Mouse (Mus musculus): ENCODE measurements around the gene Eps15l1. TPM values are rescaled to one million over a fixed set of nuclear protein-coding genes. Genes with fewer than 3 reads are reported as not detected.
A peak's percentile ranks its signal among the peaks of the same experiment; 100 is the strongest.

The Eps15l1 gene
- polyA plus RNA-seq, 1 experiment from 2014 or later = 42.5 TPM

DNA sequence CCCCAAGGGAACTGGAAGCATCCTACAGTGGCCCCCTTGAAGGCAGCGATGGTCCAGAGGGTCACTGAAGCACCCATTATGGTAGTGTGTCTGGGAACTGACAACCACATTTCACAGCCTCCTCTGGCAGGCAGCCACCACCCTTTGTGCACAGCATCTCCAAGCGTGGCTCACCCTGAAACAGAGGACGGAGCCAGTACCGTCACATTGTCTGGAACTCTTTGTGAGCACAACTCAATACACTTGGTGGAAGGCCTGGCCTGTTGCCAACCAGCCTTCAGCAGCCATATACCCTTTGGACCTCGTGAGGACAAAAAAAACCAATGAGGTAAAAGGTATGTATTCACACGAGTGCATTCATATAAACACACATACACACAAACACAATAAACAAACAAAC lies 113.0 kb downstream of the Eps15l1 start:
- peaks cover 3% of the 10 kb centered on the region; the same call in 1 of the 2 replicates for H3K4me1 ChIP-seq (ENCODE audit: control insufficient read depth, insufficient read depth, low read length)
- peak; percentile 27; the same call in 1 of the 2 replicates for ATAC-seq
- no peaks in the 10 kb centered on the region for H3K36me3 ChIP-seq (ENCODE audit: control insufficient read depth, insufficient read depth, low read length)
- H3K9ac ChIP-seq (ENCODE audit: low read depth, low read length) = no peak overlapping the region
- no peaks in the 10 kb centered on the region for H3K27me3 ChIP-seq (replicated peaks; ENCODE audit: control insufficient read depth, insufficient read depth, low read length)
- H3K4me3 ChIP-seq (ENCODE audit: low read length) = no peak overlapping the region
- 52% methylated on average over 6 of the region's 6 CpGs for whole genome bisulfite sequencing
- no peaks in the 10 kb centered on the region for H3K9me3 ChIP-seq (ENCODE audit: control insufficient read depth, low read length)
- no peak overlapping the region for H3K27ac ChIP-seq (ENCODE audit: low read length)
- no peak overlapping the region for H3K4me2 ChIP-seq (ENCODE audit: low read depth, low read length)

DNA sequence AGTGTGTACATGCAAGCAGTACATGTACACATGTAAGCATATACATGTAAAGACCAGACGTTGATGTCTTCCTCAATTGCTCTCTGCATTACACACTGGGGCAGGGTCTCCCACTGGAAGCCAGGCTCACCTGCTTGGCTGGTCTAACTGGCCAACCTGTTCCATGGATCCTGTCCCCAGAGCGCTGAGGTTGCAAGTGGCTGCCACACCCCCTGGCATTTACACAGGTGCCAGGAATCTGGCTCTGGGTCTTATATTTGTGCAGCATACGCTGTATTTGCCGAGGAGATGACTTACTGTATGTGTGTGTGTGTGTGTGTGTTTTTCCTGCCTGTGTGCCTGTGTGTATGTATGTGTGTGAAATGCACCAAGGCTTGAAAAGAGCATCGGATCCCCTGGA lies 114.3 kb downstream of the Eps15l1 start:
- H3K4me3 ChIP-seq (ENCODE audit: low read length) = no peak overlapping the region
- H3K9me3 ChIP-seq (ENCODE audit: control insufficient read depth, low read length) = no peaks in the 10 kb centered on the region
- no peak overlapping the region for H3K27ac ChIP-seq (ENCODE audit: low read length)
- 83% methylated on average over 5 of the region's 5 CpGs for WGBS
- no peaks in the 10 kb centered on the region for H3K27me3 ChIP-seq (replicated peaks; ENCODE audit: control insufficient read depth, insufficient read depth, low read length)
- no peaks in the 10 kb centered on the region for H3K36me3 ChIP-seq (ENCODE audit: control insufficient read depth, insufficient read depth, low read length)
- H3K9ac ChIP-seq (ENCODE audit: low read depth, low read length) = no peak overlapping the region
- H3K4me2 ChIP-seq (ENCODE audit: low read depth, low read length) = no peak overlapping the region
- H3K4me1 ChIP-seq (ENCODE audit: control insufficient read depth, insufficient read depth, low read length) = peaks cover 3% of the 10 kb centered on the region; the same call in 1 of the 2 replicates
- ATAC-seq = no peak

DNA sequence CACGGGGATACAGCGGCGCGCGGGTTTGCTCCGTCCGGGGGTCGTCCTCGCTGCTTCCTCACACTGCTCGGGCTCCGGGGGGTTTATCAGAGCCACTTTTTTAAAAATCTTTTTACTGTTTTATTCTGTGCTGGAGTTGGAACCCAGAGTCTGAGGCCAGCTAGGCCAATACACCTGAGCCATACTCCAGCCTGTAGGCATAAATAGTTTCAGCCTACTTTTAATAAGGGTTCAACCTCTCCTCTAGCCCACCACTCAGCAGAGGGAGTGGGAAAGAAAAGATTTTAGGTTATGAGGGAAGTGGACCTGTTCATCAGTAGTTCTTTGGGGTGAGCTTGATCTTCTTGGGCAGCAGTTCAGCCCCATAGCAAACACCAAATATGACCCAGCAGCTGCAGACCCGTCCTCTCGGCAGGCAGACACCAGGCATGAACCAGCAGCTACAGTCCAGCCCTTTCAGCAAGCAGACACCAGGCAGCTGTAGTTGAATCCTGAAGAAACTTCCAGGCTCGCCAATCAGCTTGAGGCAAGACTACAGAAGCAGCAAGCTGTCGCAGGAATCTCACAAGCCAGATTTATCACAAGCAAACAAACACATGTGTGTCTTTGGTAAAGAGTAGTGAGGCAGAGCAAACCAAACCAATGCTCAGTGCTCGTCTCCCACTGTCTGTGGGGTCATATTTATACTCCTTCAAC lies 115.9 kb downstream of the Eps15l1 start, which contains the start of gene Gm10282:
Gene Gm10282, minus strand, starts transcription at position 51 of the 696 bp plus-strand sequence.
- Histone ChIP-seq H3K9me3 (ENCODE audit: control insufficient read depth, low read length) (no peaks in the 10 kb centered on the region), H3K4me1 (ENCODE audit: control insufficient read depth, insufficient read depth, low read length) (peaks cover 3% of the 10 kb centered on the region; the same call in 1 of the 2 replicates), H3K9ac (ENCODE audit: low read depth, low read length) (no peak within 1 kb of the TSS), H3K4me2 (ENCODE audit: low read depth, low read length) (no peak within 1 kb of the TSS), H3K27ac (ENCODE audit: low read length) (no peak within 1 kb of the TSS), H3K36me3 (ENCODE audit: control insufficient read depth, insufficient read depth, low read length) (no peaks in the 10 kb centered on the region), H3K4me3 (ENCODE audit: low read length) (no peak within 1 kb of the TSS), H3K27me3 (replicated peaks; ENCODE audit: control insufficient read depth, insufficient read depth, low read length) (no peaks in the 10 kb centered on the region)
- ATAC-seq = no peak
- WGBS = 73% methylated on average over 14 of the region's 16 CpGs

DNA sequence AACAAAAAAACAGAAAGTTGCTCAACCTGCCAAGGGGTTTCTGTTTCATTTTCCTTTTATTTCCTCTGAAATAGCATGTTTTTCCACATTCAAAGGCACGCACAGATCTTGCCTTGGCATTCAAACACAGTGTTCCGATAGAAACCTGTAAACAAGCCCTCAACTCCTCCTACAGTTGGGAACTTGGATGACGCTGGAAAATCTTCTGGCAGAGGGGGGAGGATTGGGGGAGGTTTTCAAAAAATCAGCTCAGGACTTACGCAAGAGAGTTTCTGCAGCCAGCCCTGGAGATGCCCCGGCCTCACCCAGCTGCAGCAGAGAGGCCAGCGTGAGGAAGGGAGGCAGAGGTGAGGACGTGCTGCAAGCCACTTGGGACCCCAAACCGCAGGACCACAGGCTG lies 117.6 kb downstream of the Eps15l1 start:
- Histone ChIP-seq H3K36me3 (ENCODE audit: control insufficient read depth, insufficient read depth, low read length) (no peaks in the 10 kb centered on the region), H3K9me3 (ENCODE audit: control insufficient read depth, low read length) (no peaks in the 10 kb centered on the region), H3K4me2 (ENCODE audit: low read depth, low read length) (peak overlapping the region; percentile 16; the same call in 1 of the 2 replicates), H3K4me3 (ENCODE audit: low read length) (no peak overlapping the region), H3K4me1 (ENCODE audit: control insufficient read depth, insufficient read depth, low read length) (peaks cover 3% of the 10 kb centered on the region; the same call in 1 of the 2 replicates), H3K27ac (ENCODE audit: low read length) (no peak overlapping the region), H3K9ac (ENCODE audit: low read depth, low read length) (no peak overlapping the region), H3K27me3 (replicated peaks; ENCODE audit: control insufficient read depth, insufficient read depth, low read length) (no peaks in the 10 kb centered on the region)
- 53% methylated on average over 8 of the region's 8 CpGs for WGBS
- no peak for ATAC-seq

DNA sequence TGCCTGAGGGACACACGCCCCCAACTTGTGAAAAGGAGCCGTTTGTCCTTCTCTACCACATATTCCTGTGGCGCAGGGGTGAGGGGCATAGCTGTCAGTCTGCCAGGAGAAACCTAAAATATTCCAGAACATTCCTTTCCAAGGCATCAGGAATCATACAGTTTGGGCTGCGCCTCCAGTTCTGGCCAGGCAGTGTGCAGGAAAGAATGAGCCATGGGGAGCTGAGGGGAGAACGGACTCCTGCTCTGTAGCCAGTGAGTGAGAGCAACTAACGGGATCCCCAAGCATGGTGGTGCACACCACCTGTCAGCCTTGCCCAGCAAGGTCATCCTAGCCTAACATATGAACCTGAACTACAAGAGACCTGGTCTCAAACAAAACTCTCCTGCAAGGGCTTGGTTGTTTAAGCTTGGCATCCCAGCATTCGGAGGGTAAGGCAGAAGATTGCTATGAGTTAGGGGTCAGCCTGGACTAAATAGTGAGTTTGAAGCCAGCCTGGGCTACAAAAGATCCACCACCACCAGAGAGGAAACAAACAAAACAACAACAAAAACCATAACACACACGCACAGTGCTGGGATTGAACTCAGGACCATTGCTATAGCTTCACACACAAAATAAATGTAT lies 118.2 kb downstream of the Eps15l1 start:
- H3K4me2 ChIP-seq (ENCODE audit: low read depth, low read length) = no peak overlapping the region
- H3K9me3 ChIP-seq (ENCODE audit: control insufficient read depth, low read length) = no peaks in the 10 kb centered on the region
- 0 out of 2 replicates have a peak overlapping the region, but pooled peaks have one; percentile 28 for H3K27ac ChIP-seq (ENCODE audit: low read length)
- ATAC-seq = no peak
- peaks cover 1% of the 10 kb centered on the region; the same call in 1 of the 2 replicates for H3K4me1 ChIP-seq (ENCODE audit: control insufficient read depth, insufficient read depth, low read length)
- WGBS = 61% methylated on average over 8 of the region's 8 CpGs
- H3K9ac ChIP-seq (ENCODE audit: low read depth, low read length) = no peak overlapping the region
- no peaks in the 10 kb centered on the region for H3K27me3 ChIP-seq (replicated peaks; ENCODE audit: control insufficient read depth, insufficient read depth, low read length)
- no peak overlapping the region for H3K4me3 ChIP-seq (ENCODE audit: low read length)
- H3K36me3 ChIP-seq (ENCODE audit: control insufficient read depth, insufficient read depth, low read length) = no peaks in the 10 kb centered on the region

DNA sequence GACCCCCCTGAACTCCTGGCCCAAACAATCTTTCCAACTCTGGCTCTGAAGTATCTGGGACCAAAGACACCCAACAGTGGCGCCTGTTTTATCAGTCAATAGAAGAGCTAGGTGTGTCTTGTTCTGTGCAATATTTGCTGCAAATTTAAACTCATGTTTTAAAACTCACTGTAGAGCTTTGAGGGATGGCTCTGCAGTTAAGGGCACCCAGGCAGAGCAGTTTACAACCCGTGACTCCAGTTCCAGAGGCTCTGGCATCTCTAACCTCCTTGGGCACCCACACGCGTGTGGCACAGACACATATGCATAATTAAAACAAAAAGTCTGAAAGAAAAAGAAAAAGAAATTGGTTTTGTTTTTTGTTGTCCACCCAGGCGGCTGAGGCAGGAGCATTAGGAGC lies 119.8 kb downstream of the Eps15l1 start:
- ATAC-seq = no peak
- no peaks in the 10 kb centered on the region for H3K27me3 ChIP-seq (replicated peaks; ENCODE audit: control insufficient read depth, insufficient read depth, low read length)
- H3K4me3 ChIP-seq (ENCODE audit: low read length) = no peak overlapping the region
- H3K4me1 ChIP-seq (ENCODE audit: control insufficient read depth, insufficient read depth, low read length) = no peaks in the 10 kb centered on the region
- no peaks in the 10 kb centered on the region for H3K36me3 ChIP-seq (ENCODE audit: control insufficient read depth, insufficient read depth, low read length)
- no peaks in the 10 kb centered on the region for H3K9me3 ChIP-seq (ENCODE audit: control insufficient read depth, low read length)
- no peak overlapping the region for H3K9ac ChIP-seq (ENCODE audit: low read depth, low read length)
- WGBS = 79% methylated on average over 5 of the region's 5 CpGs
- H3K4me2 ChIP-seq (ENCODE audit: low read depth, low read length) = no peak overlapping the region
- no peak overlapping the region for H3K27ac ChIP-seq (ENCODE audit: low read length)

DNA sequence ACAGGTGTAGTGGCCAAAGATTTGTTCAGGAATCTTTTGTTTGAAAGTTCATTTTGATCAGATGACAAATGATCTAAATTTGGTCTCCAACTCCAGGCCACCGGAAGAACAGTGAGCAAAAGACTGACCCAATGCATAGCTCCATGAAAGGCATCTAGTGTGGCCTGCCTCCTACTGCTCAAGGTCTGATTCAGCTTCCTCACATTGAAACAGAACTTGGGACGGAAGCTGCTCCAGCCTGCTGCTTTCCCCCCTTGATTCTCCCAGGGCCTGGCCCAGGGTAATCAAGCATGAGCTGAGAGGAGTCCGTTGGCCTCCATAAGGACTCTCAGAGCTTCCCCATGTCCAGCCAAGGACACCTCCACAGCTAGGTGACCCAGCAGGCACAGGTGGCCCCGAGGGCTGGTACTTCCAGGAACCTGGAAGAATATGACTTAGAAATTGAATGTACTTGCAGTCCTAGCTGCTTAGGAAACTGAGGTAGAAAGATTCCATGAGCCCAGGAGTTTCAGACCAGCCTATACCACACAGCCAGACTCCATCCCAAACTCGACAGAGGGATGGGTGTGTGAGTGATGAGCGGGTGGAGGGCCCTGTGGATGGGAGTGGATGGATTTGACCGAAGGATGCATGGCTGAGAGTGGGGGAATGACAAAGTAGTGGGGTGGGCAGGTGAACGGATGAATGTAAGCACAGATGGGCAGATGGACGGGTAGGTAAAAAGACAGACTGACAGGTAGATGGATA lies 120.4 kb downstream of the Eps15l1 start:
- no peaks in the 10 kb centered on the region for H3K36me3 ChIP-seq (ENCODE audit: control insufficient read depth, insufficient read depth, low read length)
- H3K4me2 ChIP-seq (ENCODE audit: low read depth, low read length) = no peak overlapping the region
- no peak overlapping the region for H3K9ac ChIP-seq (ENCODE audit: low read depth, low read length)
- ATAC-seq = no peak
- H3K4me3 ChIP-seq (ENCODE audit: low read length) = no peak overlapping the region
- H3K4me1 ChIP-seq (ENCODE audit: control insufficient read depth, insufficient read depth, low read length) = no peaks in the 10 kb centered on the region
- no peaks in the 10 kb centered on the region for H3K9me3 ChIP-seq (ENCODE audit: control insufficient read depth, low read length)
- no peaks in the 10 kb centered on the region for H3K27me3 ChIP-seq (replicated peaks; ENCODE audit: control insufficient read depth, insufficient read depth, low read length)
- H3K27ac ChIP-seq (ENCODE audit: low read length) = no peak overlapping the region
- 77% methylated on average over 9 of the region's 9 CpGs for WGBS

DNA sequence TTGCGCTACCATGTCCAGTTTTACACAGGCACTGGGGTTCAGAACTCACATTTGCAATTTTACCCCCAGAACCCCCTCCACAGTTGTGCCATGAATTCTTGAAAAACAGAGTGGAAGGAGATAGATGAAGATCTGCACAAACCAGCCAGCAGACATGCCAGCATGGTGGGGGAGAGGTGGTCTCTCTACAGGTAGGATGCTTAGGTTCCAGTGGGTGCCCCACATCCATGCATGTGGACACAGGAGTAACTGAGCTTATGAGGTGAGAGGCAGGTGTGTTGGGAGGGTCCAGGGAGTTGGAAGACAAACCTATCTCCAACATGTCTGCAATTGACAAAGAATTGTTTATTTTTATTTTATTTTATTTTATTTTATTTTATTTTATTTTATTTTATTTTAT lies 122.3 kb downstream of the Eps15l1 start:
- Histone ChIP-seq H3K4me2 (ENCODE audit: low read depth, low read length) (no peak overlapping the region), H3K27me3 (replicated peaks; ENCODE audit: control insufficient read depth, insufficient read depth, low read length) (no peaks in the 10 kb centered on the region), H3K4me1 (ENCODE audit: control insufficient read depth, insufficient read depth, low read length) (0 out of 2 replicates have a peak, but pooled peaks cover 3% of the 10 kb centered on the region), H3K27ac (ENCODE audit: low read length) (no peak overlapping the region), H3K36me3 (ENCODE audit: control insufficient read depth, insufficient read depth, low read length) (no peaks in the 10 kb centered on the region), H3K9ac (ENCODE audit: low read depth, low read length) (no peak overlapping the region), H3K9me3 (ENCODE audit: control insufficient read depth, low read length) (no peaks in the 10 kb centered on the region), H3K4me3 (ENCODE audit: low read length) (no peak overlapping the region)
- 85% methylated on average over 1 of the region's 1 CpGs for WGBS
- no peak for ATAC-seq

DNA sequence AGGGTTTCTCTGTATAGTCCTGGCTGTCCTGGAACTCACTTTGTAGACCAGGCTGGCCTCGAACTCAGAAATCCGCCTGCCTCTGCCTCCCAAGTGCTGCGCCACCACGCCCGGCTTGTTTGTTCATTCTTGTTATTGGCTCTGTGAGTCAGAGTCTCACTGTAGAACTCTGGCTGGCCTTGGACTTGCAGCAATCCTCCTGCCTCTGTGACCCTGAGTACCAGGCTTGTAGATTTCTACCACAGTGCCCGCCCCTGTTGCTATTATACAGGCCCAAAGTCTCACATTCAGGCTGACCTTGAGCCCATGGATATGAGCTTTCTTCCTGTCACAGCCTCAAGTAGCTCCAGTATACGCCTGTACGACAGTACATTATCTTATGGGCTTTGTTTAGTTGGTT lies 124.7 kb downstream of the Eps15l1 start:
- Histone ChIP-seq H3K36me3 (ENCODE audit: control insufficient read depth, insufficient read depth, low read length) (no peaks in the 10 kb centered on the region), H3K4me2 (ENCODE audit: low read depth, low read length) (no peak overlapping the region), H3K4me3 (ENCODE audit: low read length) (no peak overlapping the region), H3K27me3 (replicated peaks; ENCODE audit: control insufficient read depth, insufficient read depth, low read length) (no peaks in the 10 kb centered on the region), H3K9me3 (ENCODE audit: control insufficient read depth, low read length) (no peaks in the 10 kb centered on the region), H3K9ac (ENCODE audit: low read depth, low read length) (no peak overlapping the region), H3K27ac (ENCODE audit: low read length) (no peak overlapping the region), H3K4me1 (ENCODE audit: control insufficient read depth, insufficient read depth, low read length) (0 out of 2 replicates have a peak, but pooled peaks cover 3% of the 10 kb centered on the region)
- 94% methylated on average over 8 of the region's 8 CpGs for WGBS
- ATAC-seq = no peak

All from intestine, embryonic 16.5 days (tissue).